Mouse (Mus musculus) liver, embryonic 13.5 days (tissue): Measurements from ENCODE around the gene Srcin1. TPM values are rescaled to one million over a fixed set of nuclear protein-coding genes. Genes with fewer than 3 reads are reported as not detected.

ENCODE experiments used
- ATAC-seq: fragments of 200-750 bp; cut with Nextera tagmentation; 2 replicates; pipeline ENCODE4 v1.8.0; 2017; ENCODE audit warnings: low read depth, mild to moderate bottlenecking, moderate number of reproducible peaks, moderate library complexity
- DNase-seq: peaks from one replicate; pipeline ENCODE4 v3.0.0; 2022
- H3K27ac ChIP-seq: fragments of 300-500 bp; sonication (generic); 2 replicates; pipeline ENCODE4 v1.5.1; 2015; ENCODE audit warnings: moderate library complexity, mild to moderate bottlenecking, inconsistent platforms
- H3K27me3 ChIP-seq: fragments of 300-500 bp; sonication (generic); 2 replicates; pipeline ENCODE4 v1.6.1; 2015; ENCODE audit warnings: mild to moderate bottlenecking, inconsistent platforms
- H3K36me3 ChIP-seq: fragments of 300-500 bp; sonication (generic); 2 replicates; pipeline ENCODE4 v1.6.1; 2015; ENCODE audit warnings: mild to moderate bottlenecking, inconsistent platforms
- H3K4me1 ChIP-seq: fragments of 300-500 bp; sonication (generic); replicated peaks from 2 replicates; pipeline ENCODE4 v1.6.1; 2015; ENCODE audit warnings: inconsistent platforms
- H3K4me2 ChIP-seq: fragments of 300-500 bp; sonication (generic); 2 replicates; pipeline ENCODE4 v1.6.1; 2015; ENCODE audit warnings: inconsistent platforms, mild to moderate bottlenecking, moderate library complexity
- H3K4me3 ChIP-seq: fragments of 300-500 bp; sonication (generic); replicated peaks from 2 replicates; pipeline ENCODE4 v1.5.1; 2015; ENCODE audit warnings: mild to moderate bottlenecking, inconsistent platforms
- H3K9ac ChIP-seq: fragments of 300-500 bp; sonication (generic); 2 replicates; pipeline ENCODE4 v1.6.1; 2015; ENCODE audit warnings: mild to moderate bottlenecking, inconsistent platforms
- H3K9me3 ChIP-seq: fragments of 300-500 bp; sonication (generic); replicated peaks from 2 replicates; pipeline ENCODE4 v1.6.1; 2016; ENCODE audit warnings: inconsistent platforms
- WGBS: fragments of 180-500 bp; shearing (Covaris S2); methylation state at CpG from one replicate; pipeline ENCODE4 v1.1.7; 2015; ENCODE audit not compliant: insufficient replicate concordance; 5-methylcytosine and 5-hydroxymethylcytosine counted together
- polyA plus RNA-seq: library from polyadenylated mRNA; unstranded; fragments of >200 nt; fragmentation: Nextera tagmentation; extraction: Ambion mirVana; gene quantifications from 2 replicates; pipeline ENCODE4 v1.2.1, GENCODE M21; 2015

Gene Srcin1
- polyA plus RNA-seq, 1 experiment from 2014 or later = not detected

DNA sequence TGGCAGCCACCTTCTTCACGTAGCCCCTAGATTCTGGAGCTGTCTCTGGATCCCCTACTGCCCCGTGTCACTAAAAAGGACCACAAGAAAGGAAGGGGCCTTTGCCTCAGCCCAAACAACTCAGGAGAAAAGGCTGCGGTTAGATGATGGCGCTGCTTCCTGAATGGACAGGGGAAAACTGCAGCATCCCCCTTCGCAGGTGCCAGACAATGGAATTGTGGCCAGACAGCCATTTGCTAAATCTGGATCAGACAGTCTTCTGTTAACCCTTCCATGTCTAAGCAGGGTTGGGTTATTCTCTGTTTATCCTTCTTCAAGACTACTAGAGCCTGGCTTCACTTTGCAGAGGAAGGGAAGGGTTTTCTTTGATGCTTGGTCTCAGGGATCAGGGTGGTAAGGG lies 45.0 kb downstream of the Srcin1 start:
- 26% methylated on average over 5 of the region's 5 CpGs for WGBS
- ATAC-seq (no peak), DNase-seq (no peak)
- Histone ChIP-seq H3K27me3 (peaks cover 91% of the 10 kb centered on the region), H3K4me1 (peaks cover 28% of the 10 kb centered on the region), H3K9me3 (no peaks in the 10 kb centered on the region), H3K27ac (no peak overlapping the region), H3K9ac (no peak overlapping the region), H3K4me3 (no peak overlapping the region), H3K4me2 (no peak overlapping the region), H3K36me3 (no peaks in the 10 kb centered on the region)

DNA sequence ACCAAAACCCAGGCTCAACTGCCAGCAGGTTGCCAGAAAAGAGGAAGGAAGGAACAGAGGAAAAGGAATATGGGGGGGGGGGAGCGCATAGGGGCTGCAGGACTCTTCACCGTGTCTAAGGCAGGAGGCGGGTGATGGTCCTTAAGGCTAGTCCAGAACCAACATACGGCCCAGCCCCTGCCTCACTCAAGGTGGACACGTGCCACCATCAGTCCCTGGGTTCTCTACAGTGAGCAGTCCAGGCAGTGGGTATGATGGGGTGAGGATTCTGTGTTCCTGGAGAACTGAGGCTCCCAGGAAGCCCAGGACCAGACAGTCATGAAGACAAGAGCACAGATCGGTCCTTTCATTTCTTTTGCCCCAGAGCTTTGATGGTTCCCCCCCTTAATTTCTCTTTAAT lies 45.9 kb downstream of the Srcin1 start:
- Histone ChIP-seq H3K27me3 (peaks cover 89% of the 10 kb centered on the region), H3K9ac (no peak overlapping the region), H3K4me2 (no peak overlapping the region), H3K27ac (no peak overlapping the region), H3K4me1 (peaks cover 28% of the 10 kb centered on the region), H3K4me3 (no peak overlapping the region), H3K9me3 (no peaks in the 10 kb centered on the region), H3K36me3 (no peaks in the 10 kb centered on the region)
- 65% methylated on average over 6 of the region's 6 CpGs for WGBS
- DNase-seq (no peak), ATAC-seq (no peak)

DNA sequence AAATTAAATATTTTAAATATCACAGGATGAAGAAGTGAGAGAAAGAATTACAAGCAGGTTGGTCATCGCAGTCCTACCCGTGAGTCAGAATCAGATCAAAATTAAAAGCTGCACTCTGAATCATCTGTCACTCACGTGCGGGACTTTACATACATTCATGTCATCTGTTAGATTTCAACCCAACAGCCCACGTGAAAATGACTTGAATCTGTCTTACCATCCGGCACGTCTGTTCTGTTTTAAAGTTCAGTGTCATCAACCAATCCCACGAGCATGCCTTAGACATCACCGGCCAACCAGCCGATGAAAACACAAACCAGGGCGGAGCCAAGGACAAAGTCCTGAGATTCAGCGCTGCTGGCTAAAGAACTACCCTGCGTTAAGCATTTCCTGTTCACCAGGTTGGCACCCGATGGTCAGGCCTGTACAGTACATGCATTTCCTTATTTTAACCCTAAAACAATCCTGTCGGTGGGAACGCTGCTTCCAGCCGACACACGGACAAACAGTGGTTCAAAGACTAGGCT lies 47.6 kb downstream of the Srcin1 start:
- H3K27ac ChIP-seq = no peak overlapping the region
- ATAC-seq (no peak), DNase-seq (no peak)
- no peaks in the 10 kb centered on the region for H3K9me3 ChIP-seq
- H3K4me1 ChIP-seq = peaks cover 19% of the 10 kb centered on the region
- 65% methylated on average over 18 of the region's 18 CpGs for WGBS
- peaks cover 83% of the 10 kb centered on the region for H3K27me3 ChIP-seq
- H3K9ac ChIP-seq = no peak overlapping the region
- H3K4me2 ChIP-seq = no peak overlapping the region
- no peak overlapping the region for H3K4me3 ChIP-seq
- no peaks in the 10 kb centered on the region for H3K36me3 ChIP-seq

DNA sequence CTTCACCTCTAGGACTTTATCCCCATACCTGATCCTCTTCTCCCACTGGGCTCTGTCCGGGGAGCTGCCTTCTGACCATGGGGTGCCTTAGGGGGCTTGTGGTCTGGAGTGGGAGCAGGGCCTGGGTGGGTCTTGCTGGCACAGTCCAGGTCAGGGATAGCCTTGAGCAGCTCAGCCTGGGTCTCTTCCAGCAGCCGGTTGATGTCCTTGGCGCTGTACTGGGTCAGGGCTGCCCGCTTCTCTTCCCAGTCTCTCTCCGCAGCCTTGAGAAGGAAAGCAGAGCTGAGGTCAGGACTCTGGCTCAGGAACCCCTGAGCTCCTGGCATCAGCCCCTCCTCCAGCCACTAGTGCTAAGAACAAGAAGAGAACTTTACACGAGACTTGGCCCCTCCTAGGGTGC lies 50.7 kb downstream of the Srcin1 start:
- Histone ChIP-seq H3K4me1 (no peaks in the 10 kb centered on the region), H3K27me3 (peaks cover 69% of the 10 kb centered on the region), H3K36me3 (no peaks in the 10 kb centered on the region), H3K27ac (no peak overlapping the region), H3K9me3 (no peaks in the 10 kb centered on the region), H3K9ac (no peak overlapping the region), H3K4me2 (no peak overlapping the region), H3K4me3 (no peak overlapping the region)
- DNase-seq = no peak
- WGBS = 71% methylated on average over 6 of the region's 6 CpGs
- ATAC-seq = no peak

DNA sequence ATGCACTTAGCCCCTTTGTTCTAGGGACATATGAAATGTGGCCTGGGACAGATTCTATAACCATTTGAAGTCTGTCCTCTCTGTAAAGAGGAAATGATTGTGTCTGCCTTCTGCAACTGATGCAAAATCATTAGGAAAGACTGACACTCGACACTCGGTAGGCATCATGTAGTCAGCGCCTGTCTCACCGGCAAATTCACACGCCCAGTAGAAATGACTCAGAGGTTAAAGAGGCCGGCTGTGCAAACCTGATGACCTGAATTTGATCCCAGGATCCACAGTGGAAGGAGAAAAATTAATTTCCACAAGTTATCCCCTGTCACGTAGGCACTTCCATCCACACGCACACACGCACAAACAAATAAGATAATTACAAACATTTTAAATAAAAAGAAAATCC lies 51.7 kb downstream of the Srcin1 start:
- Histone ChIP-seq H3K9ac (no peak overlapping the region), H3K27me3 (peaks cover 65% of the 10 kb centered on the region), H3K4me2 (no peak overlapping the region), H3K27ac (no peak overlapping the region), H3K4me3 (no peak overlapping the region), H3K4me1 (no peaks in the 10 kb centered on the region), H3K36me3 (no peaks in the 10 kb centered on the region), H3K9me3 (no peaks in the 10 kb centered on the region)
- WGBS = 64% methylated on average over 9 of the region's 9 CpGs
- ATAC-seq (no peak), DNase-seq (no peak)

DNA sequence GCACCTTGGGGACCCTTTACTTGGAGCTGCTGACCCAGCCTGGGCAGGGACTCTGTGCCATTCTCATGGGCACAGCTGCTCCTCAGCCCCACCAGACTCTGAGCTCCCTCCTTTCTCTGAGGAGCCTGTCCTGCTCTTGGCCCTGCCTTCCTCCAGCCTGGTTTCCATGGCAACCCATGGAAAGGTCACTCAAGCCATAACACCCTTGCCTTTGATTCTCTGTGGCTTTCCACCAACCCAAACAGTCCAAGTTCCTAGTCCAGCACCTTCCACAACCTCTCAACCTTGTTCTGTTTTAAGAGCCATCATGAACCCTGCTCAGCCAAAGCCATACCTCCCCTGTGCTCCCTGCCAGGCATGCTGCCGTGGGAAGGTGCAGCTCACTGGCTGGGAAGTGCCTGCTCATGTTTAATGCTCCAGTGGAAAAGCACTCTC lies 52.1 kb downstream of the Srcin1 start:
- Histone ChIP-seq H3K4me3 (no peak overlapping the region), H3K36me3 (no peaks in the 10 kb centered on the region), H3K4me1 (no peaks in the 10 kb centered on the region), H3K4me2 (no peak overlapping the region), H3K9me3 (no peaks in the 10 kb centered on the region), H3K27me3 (peaks cover 62% of the 10 kb centered on the region), H3K9ac (no peak overlapping the region), H3K27ac (no peak overlapping the region)
- ATAC-seq = no peak
- 25% methylated on average over 1 of the region's 1 CpGs for WGBS
- no peak for DNase-seq

DNA sequence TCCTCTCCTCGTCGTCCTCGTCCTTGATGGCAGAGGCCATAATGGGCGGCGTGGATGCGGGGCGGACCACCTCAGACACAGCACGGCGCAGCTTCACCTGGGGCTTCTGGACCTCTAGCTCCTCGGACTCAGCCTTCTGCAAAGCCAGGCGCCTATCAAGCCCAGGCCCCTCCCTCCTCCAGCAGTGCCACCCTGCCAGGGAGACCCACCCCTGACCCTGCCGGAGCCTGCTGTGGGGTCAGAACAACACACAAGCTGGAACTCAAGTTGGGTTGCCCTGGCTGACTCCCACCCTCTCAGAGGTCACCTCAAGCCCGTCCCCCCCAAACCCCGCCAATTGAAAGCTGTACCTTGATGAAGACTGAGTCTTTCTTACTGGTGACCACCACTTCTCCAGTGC lies 52.9 kb downstream of the Srcin1 start:
- DNase-seq = no peak
- H3K36me3 ChIP-seq = no peaks in the 10 kb centered on the region
- H3K9me3 ChIP-seq = no peaks in the 10 kb centered on the region
- WGBS = 67% methylated on average over 14 of the region's 14 CpGs
- no peaks in the 10 kb centered on the region for H3K4me1 ChIP-seq
- no peak for ATAC-seq
- H3K27ac ChIP-seq = no peak overlapping the region
- H3K4me2 ChIP-seq = no peak overlapping the region
- no peak overlapping the region for H3K4me3 ChIP-seq
- H3K27me3 ChIP-seq = peaks cover 54% of the 10 kb centered on the region
- H3K9ac ChIP-seq = no peak overlapping the region

DNA sequence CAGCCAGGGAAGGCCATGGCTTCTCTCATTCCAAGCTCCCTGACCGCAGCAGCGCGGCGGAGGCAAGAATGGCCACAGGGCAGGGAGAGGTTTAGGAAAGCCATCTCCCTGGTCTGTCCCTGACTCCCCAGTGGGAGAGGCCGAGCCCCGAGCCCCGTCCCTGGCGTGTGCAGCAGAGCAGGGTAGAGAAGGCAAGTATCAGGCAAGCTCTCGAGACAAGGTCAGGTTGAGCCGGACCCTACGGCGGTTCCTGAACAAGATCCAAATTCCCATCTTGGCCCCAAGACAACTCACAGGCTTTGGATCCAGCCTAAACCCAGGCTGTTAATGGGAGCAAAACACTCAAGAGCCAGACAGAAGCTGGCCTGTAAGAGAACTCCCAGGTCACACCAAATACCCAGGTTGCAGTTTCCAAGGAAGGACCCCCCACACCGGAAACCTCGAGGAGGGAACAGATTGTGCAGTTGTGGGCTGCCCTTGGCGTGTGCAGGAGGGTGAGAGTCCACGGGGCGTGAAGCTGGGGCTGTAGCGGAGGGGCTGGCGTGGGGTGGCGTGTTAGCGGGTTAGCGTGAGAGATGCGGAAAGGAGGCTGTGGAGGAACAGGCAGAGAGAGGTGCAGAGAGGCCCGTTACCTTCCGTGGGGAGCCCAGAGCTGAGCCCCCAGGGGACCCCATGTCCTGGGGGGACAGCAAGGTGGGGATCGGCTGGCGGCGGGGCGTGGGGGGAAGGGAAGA lies 54.1 kb downstream of the Srcin1 start:
- H3K4me3 ChIP-seq = no peak overlapping the region
- no peaks in the 10 kb centered on the region for H3K9me3 ChIP-seq
- no peak overlapping the region for H3K4me2 ChIP-seq
- no peaks in the 10 kb centered on the region for H3K4me1 ChIP-seq
- peaks cover 48% of the 10 kb centered on the region for H3K27me3 ChIP-seq
- ATAC-seq (no peak), DNase-seq (no peak)
- WGBS = 70% methylated on average over 29 of the region's 29 CpGs
- H3K9ac ChIP-seq = no peak overlapping the region
- no peaks in the 10 kb centered on the region for H3K36me3 ChIP-seq
- no peak overlapping the region for H3K27ac ChIP-seq

DNA sequence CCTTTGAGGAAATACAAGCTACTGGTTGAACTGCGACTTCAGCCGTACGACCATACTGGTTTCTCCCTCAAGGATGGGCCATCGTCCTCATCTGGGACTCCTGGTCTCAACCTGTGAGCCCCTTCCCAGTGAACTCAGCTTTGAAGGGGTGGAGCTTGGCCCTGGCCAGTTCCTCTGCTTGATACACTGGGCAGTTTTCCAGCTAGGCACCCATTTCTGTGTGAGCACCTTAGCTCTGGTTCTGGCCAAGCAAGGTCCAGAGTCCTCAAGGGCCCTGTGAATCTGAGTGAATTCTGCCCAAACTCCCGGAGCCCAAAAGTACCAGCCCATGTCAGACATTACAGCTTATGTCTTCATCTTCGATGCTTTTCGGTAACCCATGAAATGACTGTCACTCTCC lies 55.4 kb downstream of the Srcin1 start:
- DNase-seq (no peak), ATAC-seq (no peak)
- Histone ChIP-seq H3K27me3 (peaks cover 38% of the 10 kb centered on the region), H3K36me3 (no peaks in the 10 kb centered on the region), H3K4me3 (no peak overlapping the region), H3K27ac (no peak overlapping the region), H3K9ac (no peak overlapping the region), H3K4me1 (no peaks in the 10 kb centered on the region), H3K4me2 (no peak overlapping the region), H3K9me3 (no peaks in the 10 kb centered on the region)
- WGBS = 71% methylated on average over 7 of the region's 7 CpGs

DNA sequence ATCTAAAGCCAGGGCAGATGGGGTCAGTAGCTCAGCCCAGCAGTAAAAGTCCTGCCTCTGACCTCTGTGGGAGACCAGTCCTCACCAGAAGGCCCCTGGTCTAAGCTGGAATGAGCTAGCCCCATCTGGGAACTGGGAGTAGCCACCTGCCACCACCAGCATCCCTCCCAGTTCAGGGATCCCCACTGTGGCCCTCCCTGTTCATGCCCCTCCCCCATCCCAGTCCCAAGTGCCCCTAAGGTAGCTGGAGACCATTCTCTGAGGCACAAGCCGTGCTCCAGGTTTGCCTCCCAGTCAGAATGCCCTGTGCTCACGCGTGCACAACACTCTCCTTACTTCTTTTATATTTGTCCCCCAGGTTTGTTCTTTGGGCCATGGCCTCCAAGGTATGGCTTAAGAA lies 62.9 kb downstream of the Srcin1 start:
- H3K9ac ChIP-seq = no peak overlapping the region
- peaks cover 24% of the 10 kb centered on the region for H3K4me1 ChIP-seq
- DNase-seq (no peak), ATAC-seq (no peak)
- no peak overlapping the region for H3K4me2 ChIP-seq
- H3K9me3 ChIP-seq = no peaks in the 10 kb centered on the region
- H3K36me3 ChIP-seq = no peaks in the 10 kb centered on the region
- H3K4me3 ChIP-seq = no peak overlapping the region
- 89% methylated on average over 3 of the region's 3 CpGs for WGBS
- H3K27ac ChIP-seq = no peak overlapping the region
- 0 out of 2 replicates have a peak, but pooled peaks cover 9% of the 10 kb centered on the region for H3K27me3 ChIP-seq

DNA sequence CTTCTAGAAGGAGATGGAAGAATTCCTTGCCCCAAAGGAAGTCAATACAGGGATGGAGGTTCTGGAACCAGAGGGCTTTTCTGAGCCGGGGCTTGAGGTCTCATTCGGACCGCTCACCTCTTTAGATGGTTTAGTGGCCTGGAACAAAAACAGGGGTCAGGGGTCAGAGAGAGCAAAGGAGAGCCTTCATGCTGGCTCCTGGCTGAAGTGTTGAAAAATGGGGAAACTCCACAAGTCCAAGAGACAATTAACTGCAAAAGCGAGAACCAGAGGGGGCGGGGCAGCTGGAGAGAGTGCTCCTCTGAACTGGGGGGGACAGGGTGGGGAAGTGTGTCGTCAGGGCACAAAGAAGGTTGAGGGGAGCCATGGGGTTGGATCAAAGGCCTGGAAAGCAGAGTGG lies 63.5 kb downstream of the Srcin1 start:
- peak overlapping the region; percentile 67 for H3K4me2 ChIP-seq
- WGBS = 67% methylated on average over 6 of the region's 6 CpGs

More for the DNA sequence above, 63.5 kb downstream of the Srcin1 start:
- Histone ChIP-seq H3K4me1 (peaks cover 24% of the 10 kb centered on the region), H3K9me3 (no peaks in the 10 kb centered on the region), H3K27me3 (0 out of 2 replicates have a peak, but pooled peaks cover 9% of the 10 kb centered on the region), H3K27ac (peak overlapping the region; percentile 27; the same call in 1 of the 2 replicates), H3K36me3 (no peaks in the 10 kb centered on the region), H3K9ac (no peak overlapping the region), H3K4me3 (peak overlapping the region; percentile 47)
- DNase-seq (no peak), ATAC-seq (no peak)
